Mouse (Mus musculus): ENCODE results near the gene Ldlr.
"Not testable (repeated sequence)": the region's sequence is repeated elsewhere in the genome, so short reads cannot be mapped to it uniquely, and the experiment has no call there.

The Ldlr gene

DNA sequence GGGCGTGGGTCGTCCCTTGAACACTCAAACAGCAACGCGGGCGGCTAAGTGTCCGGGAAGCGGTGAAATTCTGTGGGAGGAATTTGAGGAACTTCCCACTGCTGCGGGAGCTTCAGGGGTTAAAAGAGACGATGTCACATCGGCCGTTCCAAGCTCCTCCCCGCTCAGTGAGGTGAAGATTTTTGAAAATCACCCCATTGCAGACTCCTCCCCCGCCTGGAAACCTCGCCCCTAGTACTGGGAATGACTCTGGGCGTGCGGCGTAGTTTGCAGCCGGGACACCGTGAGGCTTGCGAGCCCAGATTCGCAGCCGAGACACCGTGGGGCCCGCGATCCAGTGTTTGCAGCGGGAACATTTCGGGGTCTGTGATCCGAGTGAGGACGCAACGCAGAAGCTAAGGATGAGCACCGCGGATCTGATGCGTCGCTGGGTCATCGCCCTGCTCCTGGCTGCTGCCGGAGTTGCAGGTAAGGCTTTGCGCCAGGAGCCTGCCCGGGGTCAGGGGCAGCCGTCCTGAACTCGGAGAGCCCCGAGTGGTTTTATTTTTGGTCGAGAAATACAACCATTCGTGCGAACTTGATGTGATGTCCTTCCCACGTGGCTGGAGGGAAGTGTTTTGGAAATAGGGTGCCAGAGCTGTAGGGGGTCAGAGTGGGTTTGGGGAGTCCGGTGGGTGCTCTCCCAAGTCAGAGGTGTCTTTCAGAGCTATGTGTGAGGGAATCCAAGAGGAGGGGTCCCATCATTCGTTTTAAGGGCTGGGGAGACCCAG, at the start of gene Ldlr:
Gene Ldlr, plus strand, starts transcription at position 107 of the 770 bp plus-strand sequence.
- DNase-seq (ENCODE audit: inconsistent age in 2 of 2, low spot score in 1 of 2): peak; percentile 92 to 97

DNA sequence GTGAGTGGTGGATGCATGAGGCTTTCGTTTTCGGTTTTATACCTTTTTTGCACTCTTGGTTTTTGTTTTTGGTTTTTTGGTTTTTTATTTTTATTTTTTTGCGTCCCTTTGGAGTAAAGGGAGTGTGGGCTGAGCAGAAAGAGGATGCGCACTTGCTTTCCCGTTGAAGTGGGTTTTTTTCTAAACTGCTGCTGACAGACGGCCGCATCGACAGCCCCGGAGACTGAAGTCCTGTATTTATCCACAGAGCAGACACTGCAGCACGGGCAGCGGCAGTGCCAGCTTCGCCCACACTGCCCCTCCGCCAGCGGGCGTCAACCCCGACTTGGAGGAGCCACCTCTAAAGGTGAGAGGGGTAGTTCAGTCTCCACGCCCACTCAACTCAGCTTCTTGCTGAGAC, 45.6 kb upstream of the Ldlr start:
- DNase-seq (ENCODE audit: inconsistent age in 2 of 2, low spot score in 1 of 2): no peak

DNA sequence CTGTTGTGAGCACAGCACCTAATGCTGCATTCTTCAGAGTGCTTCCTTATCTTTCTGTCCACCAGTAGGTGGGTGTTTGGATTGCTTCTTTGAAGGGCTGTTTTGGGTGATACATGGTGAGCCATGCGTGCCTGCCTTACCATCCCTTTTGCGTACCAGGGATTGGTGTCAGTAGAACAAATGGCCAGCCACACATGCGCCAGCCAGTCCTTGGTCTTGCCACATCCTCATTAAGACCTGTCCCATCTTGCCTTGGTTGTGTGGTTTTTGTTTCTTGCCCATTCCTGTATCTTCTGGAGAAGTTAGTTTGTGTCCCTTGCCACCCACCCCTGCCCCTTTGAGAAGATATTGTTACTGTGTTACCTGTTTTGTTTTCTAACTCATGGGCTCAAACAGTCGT, 42.8 kb upstream of the Ldlr start:
- DNase-seq (ENCODE audit: inconsistent age in 2 of 2, low spot score in 1 of 2): no peak

DNA sequence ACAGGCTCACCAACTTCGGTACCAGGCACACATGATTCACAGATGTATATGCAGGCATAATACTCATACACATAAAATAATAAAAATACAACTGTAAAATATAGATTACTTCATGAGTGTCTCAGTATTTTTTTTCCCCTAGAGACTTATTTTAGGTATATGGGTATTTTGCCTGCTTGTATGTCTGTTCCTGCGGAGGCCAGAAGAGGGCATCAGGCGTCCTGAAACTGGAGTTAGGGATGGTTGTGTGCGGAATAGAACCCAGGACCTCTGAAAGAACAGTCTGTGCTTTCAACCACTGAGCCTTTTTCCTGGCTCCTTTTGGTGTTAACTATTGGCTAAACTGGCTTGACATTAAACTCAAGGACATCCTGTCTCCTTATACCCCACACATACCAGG, 40.5 kb upstream of the Ldlr start:
- DNase-seq (ENCODE audit: inconsistent age in 2 of 2, low spot score in 1 of 2): no peak

DNA sequence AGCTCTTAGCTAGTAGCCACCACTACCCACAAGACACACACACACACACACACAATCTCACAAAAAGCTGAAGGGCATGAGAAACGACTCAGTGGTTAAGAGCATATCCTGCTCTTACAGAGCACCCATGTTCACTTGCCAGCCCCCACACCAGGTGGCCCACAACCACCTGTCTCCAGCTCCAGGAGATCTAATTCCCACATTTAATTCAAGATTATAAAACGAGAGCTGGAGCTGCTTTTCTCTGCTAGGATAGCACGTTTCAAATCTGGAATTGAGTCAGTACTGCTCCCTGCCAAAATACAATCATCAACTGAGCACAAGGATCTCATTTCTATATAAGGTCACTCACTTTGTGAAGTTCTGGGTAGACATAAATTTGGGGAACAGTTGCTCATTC, 39.4 kb upstream of the Ldlr start:
- no peak for DNase-seq (ENCODE audit: inconsistent age in 2 of 2, low spot score in 1 of 2)

DNA sequence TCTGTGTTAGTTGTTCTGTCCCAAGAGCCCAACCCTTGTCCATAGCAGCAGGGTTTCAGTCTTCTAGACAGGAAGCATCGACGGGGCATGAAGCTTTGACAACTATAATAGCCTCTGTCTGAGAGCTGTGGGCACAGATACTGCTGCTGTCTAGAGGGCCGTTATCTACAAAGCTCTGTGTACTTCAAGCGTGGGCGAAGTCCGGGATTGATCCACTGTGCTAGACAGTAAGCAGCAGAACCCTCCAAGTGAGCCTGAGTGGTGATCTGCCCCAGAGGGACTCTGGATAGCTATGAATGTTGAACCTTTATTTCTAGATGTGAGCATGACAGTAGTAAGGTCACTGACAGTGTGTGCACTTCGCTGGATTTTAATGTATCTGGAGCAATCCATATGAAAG, 34.7 kb upstream of the Ldlr start:
- DNase-seq (ENCODE audit: inconsistent age in 2 of 2, low spot score in 1 of 2): no peak

DNA sequence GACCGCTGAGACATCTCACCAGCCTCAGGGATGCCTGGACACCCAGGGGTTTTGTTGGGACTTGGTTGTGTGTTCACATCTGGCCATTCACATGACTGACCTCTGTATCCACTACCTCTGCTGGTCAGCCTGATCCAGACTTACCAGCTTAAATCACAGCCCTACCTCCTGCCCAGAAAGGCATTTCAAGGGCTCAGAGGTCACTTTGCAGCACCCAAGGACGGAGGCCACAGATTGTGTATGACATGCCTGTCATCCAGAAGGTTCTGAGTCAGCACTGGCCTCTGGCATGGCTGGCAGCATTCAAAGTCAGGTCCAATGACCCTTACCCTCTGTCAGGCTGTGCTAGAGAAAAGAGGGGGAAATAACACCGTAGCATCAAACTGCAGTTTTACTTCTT, 33.3 kb upstream of the Ldlr start:
- peak; percentile 63 to 83 for DNase-seq (ENCODE audit: inconsistent age in 2 of 2, low spot score in 1 of 2)

DNA sequence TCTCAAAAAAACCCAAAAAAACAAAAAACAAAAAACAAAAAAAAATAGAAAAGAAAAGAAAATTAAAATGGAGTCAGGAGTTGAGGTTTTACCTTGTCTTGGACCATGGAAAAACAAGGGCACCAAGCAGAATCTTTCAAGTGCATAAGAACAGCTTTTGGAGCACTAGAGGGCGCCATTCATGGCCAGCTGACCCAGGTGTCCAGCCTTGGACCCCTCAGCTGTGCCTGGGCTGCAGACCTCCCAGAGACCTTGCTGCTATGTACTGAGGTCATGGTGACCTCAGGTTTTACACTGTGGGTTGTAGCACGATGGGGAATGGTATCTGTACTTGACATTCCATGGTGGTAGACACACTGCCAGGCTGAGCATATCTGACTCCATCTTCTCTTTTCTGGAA, 31.4 kb upstream of the Ldlr start:
- DNase-seq (ENCODE audit: inconsistent age in 2 of 2, low spot score in 1 of 2): peak in 1 of 2 experiments; percentile 69

DNA sequence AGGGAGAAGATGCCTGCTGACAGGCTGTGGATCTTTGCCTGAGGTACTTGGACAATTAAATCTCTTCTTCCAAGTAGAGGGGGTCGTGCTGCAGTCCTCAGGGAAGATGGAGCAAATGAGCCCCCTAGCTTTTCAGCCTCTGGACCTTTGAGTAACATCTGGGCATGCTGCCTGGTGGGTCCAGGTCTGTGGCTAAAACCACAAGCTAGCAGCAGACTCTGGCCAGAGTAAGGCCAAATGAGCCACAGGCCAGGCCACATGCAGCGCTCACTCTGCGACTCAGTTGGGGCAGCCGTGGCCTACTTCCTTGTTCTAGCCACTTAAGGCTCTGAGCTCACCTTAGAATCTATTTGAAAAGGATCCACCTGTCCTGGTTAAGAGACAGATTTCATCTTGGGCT, 30.8 kb upstream of the Ldlr start:
- no peak for DNase-seq (ENCODE audit: inconsistent age in 2 of 2, low spot score in 1 of 2)

DNA sequence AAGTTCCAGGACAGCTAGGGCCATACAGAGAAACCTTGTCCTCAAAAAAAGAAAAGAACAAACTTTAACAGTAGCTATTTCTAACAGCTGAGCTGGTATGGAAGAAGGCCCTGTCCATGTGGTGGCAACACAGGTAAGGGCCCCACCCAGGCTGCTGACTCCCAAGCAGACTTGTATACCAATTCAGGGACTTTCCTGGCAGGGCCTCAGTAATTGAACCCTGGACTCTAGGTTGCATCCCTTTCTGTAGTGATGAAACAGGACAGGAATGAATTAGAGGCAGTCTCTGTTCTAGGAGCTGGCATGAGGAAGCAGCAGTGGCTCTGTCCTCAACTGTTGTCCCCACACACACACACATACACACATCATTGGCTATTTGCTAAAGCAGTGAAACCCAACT, 29.2 kb upstream of the Ldlr start:
- DNase-seq (ENCODE audit: inconsistent age in 2 of 2, low spot score in 1 of 2): no peak

DNA sequence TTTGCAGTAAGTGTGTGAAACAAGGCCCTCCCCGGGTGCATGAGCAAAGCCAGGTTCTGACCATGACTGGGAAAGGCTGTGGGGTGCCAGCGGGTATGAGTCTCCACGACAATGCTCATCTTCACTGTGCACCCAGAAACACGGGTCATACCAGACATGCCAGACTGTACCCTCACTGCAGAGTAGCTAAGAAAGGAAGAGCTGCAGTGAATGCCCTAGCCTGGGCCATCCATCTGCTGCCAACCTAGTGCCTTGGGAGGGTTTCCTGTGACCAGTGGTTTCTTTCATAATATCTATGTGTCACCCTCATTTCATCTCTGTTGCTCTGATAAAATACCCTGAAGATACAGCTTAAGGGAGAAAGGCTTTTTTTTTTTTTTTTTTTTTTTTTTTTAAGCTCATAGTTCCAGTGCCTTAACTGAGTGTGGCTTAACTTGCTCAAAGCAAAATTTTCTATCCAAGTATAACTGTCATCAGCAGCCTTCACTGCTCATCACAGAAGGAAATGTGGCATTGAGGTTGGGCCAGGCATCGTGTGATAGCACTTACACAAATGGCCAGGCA, 28.0 kb upstream of the Ldlr start:
- DNase-seq (ENCODE audit: inconsistent age in 2 of 2, low spot score in 1 of 2): peak in 1 of 2 experiments; percentile 66

DNA sequence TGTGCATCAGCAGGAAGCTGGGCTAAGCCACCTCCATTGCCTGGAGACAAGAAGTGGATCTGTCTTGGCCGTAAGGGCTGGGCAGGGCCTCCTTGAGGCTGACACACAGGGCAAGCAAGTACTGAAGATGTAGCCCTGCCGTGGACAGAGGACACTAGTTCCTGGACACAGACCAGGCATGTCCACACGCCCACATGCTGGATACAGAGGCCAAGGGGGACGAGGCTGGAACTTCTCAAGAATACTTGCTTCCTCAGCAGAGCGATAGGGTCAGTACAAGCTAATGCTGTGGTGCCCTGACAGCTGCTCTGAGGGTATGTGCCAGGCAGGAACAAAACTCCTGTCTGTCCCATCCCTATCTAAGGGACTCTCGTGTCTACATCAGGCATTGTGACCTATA, 26.2 kb upstream of the Ldlr start:
- DNase-seq (ENCODE audit: inconsistent age in 2 of 2, low spot score in 1 of 2): no peak

DNA sequence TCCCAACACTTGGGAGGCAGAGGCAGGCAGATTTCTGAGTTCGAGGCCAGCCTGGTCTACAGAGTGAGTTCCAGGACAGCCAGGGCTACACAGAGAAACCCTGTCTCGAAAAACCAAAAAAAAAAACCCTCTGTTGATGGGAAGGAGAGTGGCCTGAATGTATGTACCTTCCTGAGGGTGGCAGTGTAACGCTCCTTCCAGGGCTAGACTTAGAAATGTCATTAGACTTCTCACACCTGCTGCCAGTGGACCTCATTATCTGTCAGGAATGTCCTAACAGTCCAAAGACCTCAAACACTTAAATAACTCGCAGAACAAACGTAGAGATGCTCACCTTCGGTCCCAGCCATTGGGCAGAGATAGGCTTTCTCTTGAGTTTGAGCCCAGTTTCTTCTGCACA, 24.0 kb upstream of the Ldlr start:
- not testable (repeated sequence) for DNase-seq (ENCODE audit: inconsistent age in 2 of 2, low spot score in 1 of 2)

DNA sequence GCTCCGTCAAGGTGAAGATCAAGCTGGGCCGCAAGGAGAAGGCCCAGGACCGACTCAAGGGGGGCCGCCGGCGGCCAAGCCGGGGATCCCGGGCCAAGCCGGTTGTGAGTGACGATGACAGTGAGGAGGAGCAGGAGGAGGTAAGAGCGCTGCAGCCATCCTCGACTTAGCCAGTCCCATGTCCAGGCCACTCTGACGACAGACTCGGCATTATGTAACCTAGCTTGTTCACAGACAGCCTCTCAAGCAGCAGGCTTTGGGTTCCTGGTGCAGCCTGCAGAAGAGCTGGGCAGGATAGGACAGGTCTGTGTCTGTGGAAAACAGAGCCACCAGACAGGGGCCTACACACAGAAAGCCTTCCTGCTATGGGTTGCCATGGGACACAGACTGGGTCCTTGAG, 22.2 kb upstream of the Ldlr start:
- DNase-seq (ENCODE audit: inconsistent age in 2 of 2, low spot score in 1 of 2): no peak

DNA sequence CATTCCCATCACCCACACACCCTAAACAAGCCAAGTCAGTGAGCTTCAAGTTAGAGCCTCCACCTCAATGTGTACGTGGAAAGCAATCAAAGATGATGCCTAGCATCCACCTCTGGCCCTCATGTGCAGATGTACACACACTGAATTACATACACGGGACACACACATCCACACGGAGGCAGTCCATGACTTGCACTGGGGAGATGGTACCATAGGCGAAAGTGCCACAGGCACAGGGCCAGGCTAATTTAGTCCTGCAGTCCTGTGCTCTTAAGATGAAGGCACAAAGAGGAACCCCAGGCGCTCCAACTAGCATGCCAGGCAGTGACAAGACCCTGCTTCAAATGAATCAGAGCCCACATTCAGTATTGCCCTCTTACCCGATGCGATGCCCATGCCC, 19.8 kb upstream of the Ldlr start:
- DNase-seq (ENCODE audit: inconsistent age in 2 of 2, low spot score in 1 of 2): no peak

DNA sequence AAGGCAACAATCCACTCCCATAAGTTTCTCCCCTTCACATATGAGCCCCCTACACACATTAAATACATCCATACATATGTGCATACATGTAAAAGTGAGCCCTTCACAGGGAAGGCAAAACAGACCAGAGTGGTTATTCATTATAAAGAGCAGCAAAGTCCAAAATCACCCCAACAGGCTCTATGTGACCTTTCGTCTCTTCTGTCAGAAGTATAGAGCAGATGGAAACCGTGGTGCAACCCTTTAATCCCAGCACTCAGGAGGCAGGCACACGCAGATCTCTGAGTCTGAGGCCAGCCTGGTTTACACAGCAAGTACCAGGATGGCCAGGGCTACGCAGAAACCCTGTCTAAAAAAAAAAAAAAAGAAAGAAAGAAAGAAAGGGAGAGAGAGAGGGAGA, 17.2 kb upstream of the Ldlr start:
- no peak for DNase-seq (ENCODE audit: inconsistent age in 2 of 2, low spot score in 1 of 2)

DNA sequence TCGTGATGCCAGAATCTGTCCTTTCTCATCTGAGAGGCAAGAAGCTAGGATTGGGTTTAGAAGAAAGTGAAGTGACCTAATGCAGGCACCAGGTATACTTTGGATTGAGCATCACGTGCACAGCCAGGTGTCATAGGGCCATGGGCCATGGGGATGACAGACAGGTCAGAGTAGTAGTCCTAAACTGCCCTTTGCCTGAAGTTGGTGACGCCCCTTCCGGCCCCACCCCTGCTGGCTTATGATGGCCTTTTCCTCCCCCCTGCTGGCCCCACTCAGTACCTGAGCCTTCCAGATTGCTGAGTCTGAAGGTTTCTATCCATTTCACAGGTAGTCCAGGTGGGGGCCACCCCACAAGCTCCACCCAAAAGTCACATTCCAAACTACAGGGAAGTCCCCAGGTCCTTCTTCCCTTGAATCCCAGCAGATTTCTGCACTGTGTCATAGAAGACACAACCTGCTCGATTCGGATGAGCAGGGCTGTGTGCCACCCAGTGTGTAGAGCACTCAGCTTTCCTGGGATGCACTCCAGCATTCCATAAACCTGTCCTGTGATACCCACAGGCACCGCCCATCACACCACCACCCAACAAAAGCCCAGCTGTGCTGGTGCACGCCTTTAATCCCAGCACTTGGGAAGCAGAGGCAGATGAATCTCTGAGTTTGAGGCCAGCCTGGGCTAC, 16.6 kb upstream of the Ldlr start:
- no peak for DNase-seq (ENCODE audit: inconsistent age in 2 of 2, low spot score in 1 of 2)

DNA sequence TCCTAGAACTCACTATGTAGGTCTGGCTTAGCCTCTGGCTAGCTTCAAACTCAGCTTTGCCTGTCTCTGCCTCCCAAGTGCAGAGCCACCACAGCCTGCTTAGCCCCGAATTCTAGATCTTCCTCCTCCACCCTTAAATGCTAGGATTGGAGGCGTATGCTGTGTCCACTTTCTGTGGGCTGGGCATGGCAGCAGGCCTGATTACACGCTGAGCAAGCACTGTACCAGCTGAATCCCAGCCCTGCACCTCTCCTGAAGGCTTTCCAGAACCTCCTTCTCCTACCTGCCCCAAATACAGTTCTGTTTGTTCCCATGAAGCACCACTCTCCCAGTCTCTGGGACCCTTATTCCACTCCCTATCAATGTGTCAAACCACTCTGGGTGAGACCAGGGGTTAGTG, 13.9 kb upstream of the Ldlr start:
- no peak for DNase-seq (ENCODE audit: inconsistent age in 2 of 2, low spot score in 1 of 2)

DNA sequence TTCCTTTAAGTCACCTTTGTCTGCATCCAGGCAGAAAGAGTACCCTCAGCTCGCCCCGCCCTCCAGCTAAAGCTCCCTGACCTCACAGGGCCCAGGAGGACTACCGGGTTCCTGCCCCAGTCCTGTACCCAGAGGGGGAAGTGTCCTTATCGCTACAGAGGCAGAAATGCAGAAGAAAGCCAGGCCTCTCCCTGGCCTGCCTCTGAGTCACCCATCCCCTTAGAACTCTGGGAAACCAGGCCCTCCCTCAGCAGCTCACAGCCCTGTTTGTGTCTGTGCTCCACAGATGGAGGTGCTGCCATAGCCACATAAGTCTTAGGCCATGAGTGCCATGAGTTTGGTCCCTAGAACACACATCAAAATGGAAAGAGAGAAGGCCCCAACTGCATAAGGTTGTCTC, 8.0 kb upstream of the Ldlr start:
- peak; percentile 69 to 83 for DNase-seq (ENCODE audit: inconsistent age in 2 of 2, low spot score in 1 of 2)

DNA sequence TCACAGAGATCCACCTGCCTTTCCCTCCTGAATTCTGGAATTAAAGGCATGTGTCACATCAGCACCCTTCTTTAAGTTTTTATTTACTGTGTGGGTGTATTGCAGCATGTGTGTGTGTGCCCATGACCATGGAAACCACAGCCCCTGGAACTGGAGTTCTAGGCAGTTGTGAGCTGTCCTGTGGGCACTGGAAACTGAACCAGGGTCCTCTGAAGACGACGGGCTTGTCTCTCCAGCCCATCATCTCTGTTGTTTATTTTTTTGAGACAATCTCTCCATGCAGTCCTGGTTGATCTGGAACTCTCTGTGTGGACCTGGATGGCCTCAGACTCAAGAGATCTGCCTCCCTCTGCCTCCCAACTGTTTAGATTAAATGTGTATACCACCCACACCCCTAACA, 6.3 kb upstream of the Ldlr start:
- no peak for DNase-seq (ENCODE audit: inconsistent age in 2 of 2, low spot score in 1 of 2)

DNA sequence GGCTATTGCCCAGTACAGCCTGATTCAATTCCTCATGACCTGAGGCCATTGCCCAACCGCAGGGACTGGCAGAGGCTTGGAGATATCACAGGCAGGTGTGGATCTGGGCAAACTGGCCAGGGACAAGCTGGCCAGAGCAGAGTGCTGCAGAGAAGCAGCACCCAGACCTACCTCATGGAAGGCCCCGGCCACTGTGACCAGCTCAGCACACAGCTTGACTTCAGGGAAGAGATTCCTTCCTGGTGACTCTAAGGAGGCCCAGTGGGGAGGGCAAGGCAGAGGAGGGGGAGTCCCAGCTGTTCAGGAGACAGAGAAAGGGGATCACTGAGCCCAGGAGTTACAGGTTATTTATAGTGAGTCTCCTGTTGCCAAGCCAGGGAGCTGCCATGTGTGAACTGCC, 2.2 kb upstream of the Ldlr start:
- DNase-seq (ENCODE audit: inconsistent age in 2 of 2, low spot score in 1 of 2): peak in 1 of 2 experiments; percentile 58

DNA sequence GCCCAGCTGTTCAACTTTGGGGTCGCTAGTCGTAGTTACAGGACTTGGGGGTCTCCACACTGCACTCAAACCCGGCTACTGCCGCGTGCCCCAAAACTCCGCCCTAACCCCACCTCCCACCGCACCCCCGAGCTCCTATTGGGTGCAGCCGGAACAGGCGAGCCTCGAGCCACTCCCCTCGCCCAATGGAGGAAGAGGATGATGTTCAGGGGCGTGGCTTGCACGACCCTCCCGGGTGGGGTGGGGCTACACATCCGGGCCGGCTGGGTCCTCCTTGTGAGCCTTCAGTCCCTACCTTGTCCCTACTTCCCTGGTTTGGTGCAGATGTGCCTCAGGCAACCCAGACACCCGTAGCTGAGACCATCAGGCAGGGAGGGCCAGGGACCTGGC, 859 bp downstream of the Ldlr start:
- DNase-seq (ENCODE audit: inconsistent age in 2 of 2, low spot score in 1 of 2): peak; percentile 97 to 98

All from adrenal gland, adult (tissue).